Mouse (Mus musculus): ENCODE results near the gene Mfap1b.

- TF ChIP-seq POLR2A (IDR thresholded peaks at IDR 0.05; ENCODE audit: borderline replicate concordance, control insufficient read depth, low read depth, low read length) (no peak), CTCF (IDR thresholded peaks at IDR 0.05; ENCODE audit: control insufficient read depth, insufficient read depth, low read length) (no peak)
Measured at GRCm38 (mm10) chr2:121449545-121450011, 24.3 kb downstream of the Mfap1b start.
